Mouse (Mus musculus) intestine, embryonic 15.5 days (tissue): ENCODE data around the gene Sfn. TPM values are rescaled to one million over a fixed set of nuclear protein-coding genes. Genes with fewer than 3 reads are reported as not detected.

Source experiments
- polyA plus RNA-seq: library from polyadenylated mRNA; unstranded; fragments of >200 nt; fragmentation: Nextera tagmentation; extraction: Ambion mirVana; gene quantifications from 2 replicates; pipeline ENCODE4 v1.2.1, GENCODE M21; 2015

Sfn gene
- polyA plus RNA-seq, 1 experiment from 2014 or later, result 47.4 TPM

Other genes with a start within 250 kb of the Sfn start
- gene Wdtc1, start 248.7 kb downstream of the Sfn start, polyA plus RNA-seq, result 13.9 and 17.0 TPM in 2 replicates
- gene Slc9a1, start 232.5 kb downstream of the Sfn start, polyA plus RNA-seq, result 8.5 and 9.3 TPM in 2 replicates
- gene Tent5b, start 122.0 kb downstream of the Sfn start, polyA plus RNA-seq, result 0.82 and 0.94 TPM in 2 replicates
- 1.6 and 1.7 TPM in 2 replicates for gene Trnp1, start 103.6 kb downstream of the Sfn start, polyA plus RNA-seq
- gene Kdf1, start 83.2 kb downstream of the Sfn start, polyA plus RNA-seq, result 40.5 and 45.1 TPM in 2 replicates
- gene Nudc, start 56.2 kb downstream of the Sfn start, polyA plus RNA-seq, result 280 and 288 TPM in 2 replicates
- gene Nr0b2, start 48.8 kb downstream of the Sfn start, polyA plus RNA-seq, result 7.5 and 8.1 TPM in 2 replicates
- gene Gpatch3, start 27.4 kb downstream of the Sfn start, polyA plus RNA-seq, result 6.7 and 7.1 TPM in 2 replicates
- 16.5 and 19.8 TPM in 2 replicates for gene Gpn2, start 17.8 kb downstream of the Sfn start, polyA plus RNA-seq
- gene Zdhhc18, start 48.0 kb upstream of the Sfn start, polyA plus RNA-seq, result 2.0 and 4.1 TPM in 2 replicates
- 16.9 and 17.7 TPM in 2 replicates for gene Pigv, start 70.5 kb upstream of the Sfn start, polyA plus RNA-seq
- 21.6 and 24.9 TPM in 2 replicates for gene Arid1a, start 154.6 kb upstream of the Sfn start, polyA plus RNA-seq